Mouse (Mus musculus) left cerebral cortex, postnatal 4 days (tissue): ENCODE results near the gene Suds3. TPM values are rescaled to one million over a fixed set of nuclear protein-coding genes. Genes with fewer than 3 reads are reported as not detected.

Source experiments
- DNase-seq: peaks from one replicate; pipeline ENCODE4 v3.0.0-alpha.2; 2022
- intact Hi-C: fragments of 180-260 bp; cut with DNase I; formaldehyde crosslinking; loops from one replicate; pipeline ENCODE4 v1.15.1; 2025
- total RNA-seq, 2 experiments: library from RNA; stranded (reverse); gene quantifications; 2 replicates each; pipeline ENCODE4 v1.2.3; 2021

Gene Suds3
- 10 to 100 TPM; 81.4 to 81.6 TPM for total RNA-seq

DNA sequence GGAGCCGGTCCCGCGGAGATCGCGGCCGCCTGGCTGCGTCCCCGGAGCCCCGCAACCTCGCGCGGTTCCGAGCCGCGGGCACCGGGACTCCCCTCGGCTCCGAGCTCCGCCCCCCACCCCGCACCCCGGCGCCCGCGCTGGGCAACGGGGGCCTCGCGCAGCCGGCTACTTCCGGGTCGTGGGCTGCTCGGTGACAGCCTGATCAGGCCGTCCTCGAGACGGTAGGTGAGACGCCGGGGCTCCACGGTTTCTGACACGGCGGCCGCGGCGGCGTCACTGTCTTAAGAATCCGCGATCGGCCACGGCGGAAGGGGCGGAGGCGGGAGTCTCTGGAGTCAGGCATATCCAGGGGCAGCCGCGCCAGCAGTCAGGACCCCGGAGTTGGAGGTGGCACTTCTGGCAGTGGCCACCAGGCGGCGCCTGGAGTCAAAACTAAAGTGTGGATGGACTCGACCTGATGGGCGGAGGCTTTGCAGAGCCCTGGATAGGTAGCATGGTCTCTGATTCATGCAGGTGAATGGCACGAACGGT, at the start of gene Suds3:
Gene Suds3, minus strand, starts transcription at position 278 of the 531 bp plus-strand sequence.
- peak; percentile 95 for DNase-seq
- intact Hi-C loops, result loop anchor here (5.0 kb wide), 1 partner anchor 126 kb away; no protein-coding TSS in a partner anchor

GRCm38 (mm10) chr5:117164923-117165322, 49.0 kb upstream of the Suds3 start:
- intact Hi-C loops, result no loop called here
- no peak for DNase-seq

DNA sequence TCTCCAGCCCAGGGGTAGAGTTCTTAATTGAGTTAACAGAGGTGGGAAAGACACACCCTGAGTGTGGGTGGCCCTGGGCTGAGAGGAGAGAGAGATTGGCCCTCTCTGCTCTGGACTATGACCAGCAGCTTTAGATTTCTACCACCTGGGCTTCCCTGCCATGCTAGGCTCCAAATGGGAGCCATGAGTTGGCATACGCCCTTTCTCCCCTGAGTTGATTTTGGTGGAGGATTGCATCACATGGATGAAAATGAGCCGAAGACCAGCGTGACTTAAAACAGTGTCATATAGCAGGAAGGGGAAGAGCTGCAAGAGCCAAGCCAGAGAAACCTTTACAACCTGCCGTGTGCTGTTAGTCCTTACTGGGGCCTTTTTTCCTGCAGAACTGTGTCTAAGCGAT, 48.6 kb upstream of the Suds3 start:
- no peak for DNase-seq
- intact Hi-C loops, result no loop called here

- intact Hi-C loops, result no loop called here
These were observed 47.9 kb upstream of the Suds3 start for GRCm38 (mm10) chr5:117163790-117164189.

DNA sequence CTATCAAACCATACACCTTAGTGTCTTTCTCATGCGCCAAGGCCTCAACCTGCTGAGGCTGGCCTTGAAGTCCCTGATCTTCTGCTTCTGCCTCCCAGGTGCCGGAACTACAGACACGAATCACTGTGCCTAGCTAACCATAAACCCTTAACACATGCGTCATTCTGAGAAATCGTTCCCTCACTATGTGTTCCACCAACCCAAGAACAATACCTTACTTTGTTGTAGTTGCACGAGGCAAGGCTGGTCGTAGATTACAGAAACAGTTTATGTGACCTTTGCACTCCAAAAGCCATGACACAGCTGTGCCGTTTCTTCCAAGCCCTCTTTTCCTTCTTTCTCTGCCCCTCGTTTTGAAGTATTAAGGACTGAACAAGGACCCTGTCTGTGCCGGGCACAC, 44.6 kb upstream of the Suds3 start:
- intact Hi-C loops, result no loop called here
- DNase-seq, result no peak

More at GRCm38 (mm10) chr5:117163790-117164189, 47.9 kb upstream of the Suds3 start:
- DNase-seq, result peak; percentile 33

DNA sequence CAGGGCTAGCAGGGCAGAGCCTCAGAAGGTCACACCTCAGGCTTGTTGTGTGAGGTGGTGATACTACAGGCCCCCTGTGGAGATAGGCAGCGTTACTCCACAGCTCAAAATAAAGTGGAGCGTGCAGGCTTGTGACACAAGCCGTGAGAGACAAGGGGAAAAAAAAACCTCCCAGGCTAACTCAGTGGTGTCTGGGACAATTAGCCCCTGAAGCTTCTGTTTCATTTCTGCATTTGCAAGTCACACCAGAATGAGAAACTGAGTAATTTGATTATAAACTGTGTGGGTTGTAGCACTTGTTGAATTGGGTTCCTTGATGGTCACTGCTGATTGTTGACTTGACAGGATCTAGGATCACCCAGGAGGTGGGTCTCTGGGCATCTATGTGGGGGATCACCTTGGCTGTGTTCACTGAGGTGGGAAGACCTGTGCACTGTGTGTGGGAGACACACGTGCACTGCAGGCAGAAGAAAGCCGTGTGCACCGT, 43.9 kb upstream of the Suds3 start:
- no peak for DNase-seq
- intact Hi-C loops, result no loop called here

DNA sequence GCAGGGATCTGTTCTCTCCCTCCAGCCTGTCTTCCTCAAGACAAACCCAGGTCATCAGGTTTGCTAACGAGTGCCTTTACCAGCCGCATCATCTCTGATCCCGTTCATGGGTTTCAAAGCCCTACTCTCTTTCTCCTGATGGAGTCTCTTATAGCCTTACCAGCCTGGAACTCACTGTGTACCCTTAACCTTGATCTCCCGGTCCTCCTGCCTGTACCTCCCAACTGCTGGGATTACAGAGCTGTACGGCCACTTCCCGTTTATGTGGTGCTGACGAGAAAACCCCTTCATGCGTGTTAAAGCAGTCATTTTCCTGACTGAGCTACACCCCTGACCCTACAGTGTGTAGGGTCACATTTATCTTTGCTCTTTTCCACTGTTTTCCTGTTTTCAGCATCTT, 43.4 kb upstream of the Suds3 start:
- DNase-seq, result no peak
- intact Hi-C loops, result no loop called here

DNA sequence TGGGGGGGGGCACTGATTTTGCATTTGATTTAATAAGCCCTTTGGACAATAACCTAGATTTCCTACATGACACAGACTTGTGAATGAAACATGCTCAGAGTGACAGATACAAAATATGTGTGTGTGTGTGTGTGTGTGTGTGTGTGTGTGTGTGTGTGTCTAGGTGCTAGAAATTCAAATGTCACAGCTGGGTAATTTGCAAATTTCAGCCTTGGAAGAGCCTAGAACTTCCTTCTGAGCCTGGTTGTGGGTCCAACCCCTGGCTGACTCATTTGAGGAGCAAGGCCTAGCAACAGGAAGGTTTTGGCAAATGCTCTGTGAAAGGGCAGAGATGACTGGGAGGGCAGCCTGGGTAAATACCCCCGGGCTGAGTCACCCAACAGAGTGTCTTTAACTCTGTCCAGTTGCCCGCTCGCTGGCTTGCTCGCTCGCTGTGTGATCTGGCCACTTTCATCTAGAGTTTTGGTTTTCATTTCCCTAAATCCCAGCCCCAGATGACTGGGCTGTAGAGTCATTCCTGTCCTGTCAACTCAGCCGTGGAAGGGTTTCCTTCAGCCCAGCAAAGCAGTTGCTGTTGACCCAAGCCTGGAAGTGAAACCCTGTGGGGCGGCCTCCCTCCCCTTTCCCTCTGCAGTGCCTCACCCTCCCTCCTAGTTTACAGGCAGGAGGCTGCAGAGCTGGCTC, 42.6 kb upstream of the Suds3 start:
- intact Hi-C loops, result no loop called here
- no peak for DNase-seq

DNA sequence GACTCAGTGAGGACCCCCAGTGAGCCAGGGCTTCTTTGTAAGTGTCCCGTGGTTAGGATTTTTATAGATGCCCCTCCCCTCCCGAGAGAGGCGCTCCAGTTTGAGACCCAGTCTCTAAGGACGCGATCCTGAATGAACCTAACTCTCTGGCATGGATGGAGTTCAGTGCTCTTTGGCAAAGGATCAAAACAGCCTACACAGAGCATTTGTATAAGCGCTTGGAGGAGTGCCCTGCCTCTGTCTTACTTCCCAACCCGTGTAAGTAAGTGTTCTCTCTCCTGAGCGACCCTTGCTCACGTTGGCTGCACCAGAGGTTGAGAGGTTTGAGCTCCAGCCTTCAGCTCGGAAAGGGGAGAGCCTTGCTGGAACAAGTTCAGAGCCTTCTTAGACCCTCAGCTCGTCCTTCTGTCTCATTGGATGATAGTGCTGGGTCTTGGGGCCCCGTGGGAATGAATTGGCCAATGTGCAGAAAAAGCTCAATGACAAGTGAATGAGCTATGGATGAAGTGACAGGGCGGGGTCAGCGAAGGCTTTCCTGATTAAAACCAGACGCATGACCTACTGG, 37.7 kb upstream of the Suds3 start:
- intact Hi-C loops, result no loop called here
- peak; percentile 4 for DNase-seq

DNA sequence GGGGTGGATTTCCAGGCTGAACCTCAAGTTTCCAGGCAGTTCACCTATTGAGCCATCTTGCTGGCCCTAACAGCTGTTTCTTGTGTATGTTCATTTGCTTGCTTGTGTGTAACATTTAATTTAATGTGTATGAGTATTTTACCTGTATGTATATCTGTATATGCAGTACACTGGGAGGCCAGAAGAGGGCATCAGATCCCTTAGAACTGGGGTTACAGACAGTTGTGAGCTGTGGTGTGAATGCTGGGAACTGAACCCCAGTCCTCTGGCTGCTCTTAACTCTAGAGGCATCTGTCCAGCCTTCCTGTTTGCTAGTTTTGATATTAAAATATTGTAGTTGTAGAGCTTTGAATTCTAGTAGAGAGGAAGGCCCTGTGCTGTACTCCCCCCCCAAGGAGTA, 37.0 kb upstream of the Suds3 start:
- no peak for DNase-seq
- intact Hi-C loops, result no loop called here

- DNase-seq, result no peak
- intact Hi-C loops, result no loop called here
These were observed 34.2 kb upstream of the Suds3 start for GRCm38 (mm10) chr5:117150068-117150467.

DNA sequence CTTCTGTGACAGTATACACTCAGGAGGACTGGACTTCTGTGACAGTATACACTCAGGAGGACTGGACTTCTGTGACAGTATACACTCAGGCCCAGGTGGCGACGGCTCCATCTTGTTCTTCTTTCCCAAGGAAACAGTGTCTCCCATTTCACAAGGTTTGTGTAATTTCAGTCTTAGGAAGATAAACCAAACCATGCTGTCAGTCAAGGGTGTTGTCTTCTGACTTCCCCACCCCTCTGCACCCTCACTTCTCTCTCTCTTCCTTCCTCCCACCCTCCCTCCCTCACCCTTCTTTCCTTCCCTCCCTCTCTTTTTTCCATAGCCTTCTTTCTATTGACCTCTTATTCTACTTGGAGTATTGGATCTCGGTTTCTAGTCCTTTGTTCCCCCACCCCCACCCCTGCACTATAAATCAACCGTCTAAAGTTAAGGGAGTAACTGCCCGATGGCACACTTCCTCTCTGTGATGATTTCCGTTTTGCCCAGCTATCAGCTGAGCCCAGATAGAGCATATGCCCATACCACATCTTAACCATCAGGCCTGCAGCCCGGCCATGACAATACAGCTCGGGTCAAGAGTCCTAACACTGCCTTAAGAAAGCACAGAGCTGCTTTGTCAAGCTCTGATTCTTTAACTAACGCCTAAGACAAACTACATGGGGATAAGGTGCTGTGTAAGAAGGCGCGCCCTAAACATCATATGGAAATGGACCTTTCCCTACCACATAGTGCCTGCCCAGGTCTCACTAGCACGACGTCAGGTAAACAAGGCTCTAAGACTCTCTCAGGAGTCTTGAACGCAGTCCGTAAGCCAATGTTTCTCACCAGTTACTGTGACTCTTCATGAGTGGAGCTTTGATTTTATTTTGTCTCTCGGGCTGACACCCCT, 33.4 kb upstream of the Suds3 start:
- no peak for DNase-seq
- intact Hi-C loops, result no loop called here

GRCm38 (mm10) chr5:117147187-117148095, 31.5 kb upstream of the Suds3 start:
- no peak for DNase-seq
- intact Hi-C loops, result no loop called here

DNA sequence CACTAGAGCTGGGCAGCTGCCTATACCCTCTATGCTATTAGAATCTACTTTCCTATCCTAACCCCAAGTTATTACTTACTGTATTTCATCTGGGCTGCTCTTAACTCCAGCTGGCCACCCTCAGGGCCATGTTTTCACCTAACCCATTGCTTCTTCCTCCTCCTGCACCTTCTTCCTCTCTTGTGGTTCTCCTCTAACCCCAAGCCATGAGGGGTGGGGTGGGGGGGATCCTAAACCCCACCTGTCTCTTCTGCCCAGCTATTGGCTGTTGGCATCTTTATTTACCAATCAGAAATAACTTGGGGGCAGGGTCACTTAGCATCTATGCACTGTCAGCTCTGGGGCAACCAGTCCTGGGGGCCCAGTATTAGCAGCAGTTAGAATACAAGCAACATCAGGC, 30.3 kb upstream of the Suds3 start:
- intact Hi-C loops, result no loop called here
- no peak for DNase-seq

DNA sequence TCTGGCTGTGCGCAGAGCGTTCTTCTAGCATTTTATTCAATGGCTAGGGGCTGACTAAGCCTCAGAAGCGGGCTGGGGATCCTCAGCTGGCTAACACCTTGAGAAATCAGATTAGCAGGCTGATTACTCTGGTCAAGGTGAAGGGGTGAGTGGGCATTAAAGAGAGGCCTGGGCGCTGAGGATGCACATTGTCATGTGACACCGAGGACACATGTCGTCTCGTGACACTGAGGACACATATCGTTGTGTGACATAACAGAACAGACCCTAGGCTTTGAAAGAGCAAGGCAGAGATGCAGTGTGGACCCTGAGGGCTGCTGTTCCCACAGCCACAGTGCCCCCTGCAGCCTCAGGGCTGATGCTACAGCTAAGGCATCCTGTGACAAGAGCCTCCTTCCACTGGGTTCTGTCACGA, 27.8 kb upstream of the Suds3 start:
- intact Hi-C loops, result no loop called here
- DNase-seq, result peak; percentile 40

DNA sequence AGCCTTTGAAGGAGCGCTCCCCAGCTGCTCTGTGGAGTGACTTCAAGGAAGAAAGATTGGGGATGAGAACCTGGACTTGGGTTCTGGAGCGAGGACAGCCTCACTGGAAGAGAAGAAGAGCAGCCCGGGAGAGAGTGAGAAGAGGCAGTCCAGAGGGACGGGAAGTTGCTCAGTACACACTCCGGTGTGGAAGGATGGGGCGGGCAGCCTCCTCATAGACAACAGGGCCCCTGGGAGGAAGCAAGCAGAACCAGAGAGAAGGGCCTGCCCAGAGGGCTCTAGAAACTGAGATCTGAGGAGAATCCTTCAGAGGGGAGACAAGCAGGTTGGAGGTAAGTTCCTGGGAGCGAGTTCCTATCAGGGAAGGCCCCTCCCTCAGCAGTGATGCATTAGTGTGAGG, 24.5 kb upstream of the Suds3 start:
- DNase-seq, result no peak
- intact Hi-C loops, result no loop called here

DNA sequence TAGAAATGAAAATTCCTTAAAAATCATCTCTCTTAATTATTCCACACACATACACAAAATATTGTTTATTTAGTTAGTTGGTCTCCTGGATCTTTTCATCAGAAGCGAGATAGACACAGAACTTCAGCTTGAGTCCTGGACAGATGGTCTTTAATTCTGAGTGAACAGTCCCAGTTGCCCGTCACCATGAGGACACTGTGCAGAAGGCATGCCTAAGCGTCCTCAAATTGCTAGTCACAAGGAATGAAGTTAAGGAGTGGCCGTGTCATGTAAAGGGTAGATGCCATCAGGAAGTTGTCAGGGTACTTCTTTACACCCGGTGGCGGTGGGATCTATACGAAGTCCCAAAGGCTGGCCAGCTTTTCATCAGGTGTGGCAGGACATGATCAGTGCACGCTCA, 23.9 kb upstream of the Suds3 start:
- no peak for DNase-seq
- intact Hi-C loops, result no loop called here

DNA sequence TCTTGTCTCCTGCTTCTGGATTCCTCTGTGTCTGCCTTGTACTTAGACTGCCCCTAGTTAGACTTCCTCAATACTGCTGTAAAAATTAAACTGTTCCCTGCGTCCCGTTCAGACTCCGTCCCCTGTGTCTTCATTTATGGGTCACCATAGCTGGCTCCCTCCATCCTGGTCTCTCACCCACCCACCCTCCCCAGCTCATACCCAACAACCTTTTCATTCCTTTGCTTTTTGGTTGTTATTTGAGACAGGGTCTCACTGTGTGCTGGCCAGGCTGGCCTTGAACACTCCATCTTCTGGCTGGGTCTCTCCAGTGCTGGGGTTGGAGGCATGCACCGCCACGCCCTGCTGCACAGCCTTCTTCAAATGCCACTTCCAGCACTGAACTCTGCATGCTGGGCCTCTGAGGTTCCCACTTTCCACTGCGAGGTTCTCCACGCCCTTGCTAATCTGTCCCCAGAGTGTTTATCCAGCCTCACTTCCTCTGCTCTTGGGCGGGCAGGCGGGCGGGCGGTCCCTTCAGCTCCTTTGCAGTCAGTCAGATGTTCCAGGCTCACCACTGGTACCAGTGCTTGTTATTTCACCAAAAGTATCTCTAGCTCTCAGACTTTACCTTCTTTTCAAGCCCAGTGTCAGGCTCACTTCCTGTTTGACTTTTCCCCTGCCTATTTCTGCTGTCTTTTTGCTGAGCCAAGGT, 22.5 kb upstream of the Suds3 start:
- intact Hi-C loops, result no loop called here
- DNase-seq, result no peak

DNA sequence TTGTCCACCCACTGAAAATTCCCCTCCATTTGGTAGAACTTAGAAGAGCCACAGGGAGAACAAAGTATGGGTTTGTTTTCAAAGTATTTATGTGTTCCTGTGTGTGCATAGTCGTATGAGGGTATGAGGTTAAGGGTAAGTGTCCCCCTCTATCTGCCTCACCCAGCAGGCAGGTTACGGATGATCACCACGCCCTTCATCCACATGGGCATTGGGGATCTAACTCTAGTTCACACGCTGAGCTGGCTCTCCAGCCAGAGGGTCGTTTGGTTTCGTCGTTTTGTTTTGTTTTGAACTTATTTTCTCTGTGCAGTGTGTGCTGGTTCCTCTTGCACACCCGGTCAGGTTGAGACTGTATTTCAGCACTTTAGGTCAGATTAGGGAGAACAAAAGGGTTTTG, 21.7 kb upstream of the Suds3 start:
- intact Hi-C loops, result no loop called here
- no peak for DNase-seq

- intact Hi-C loops, result no loop called here
- DNase-seq, result peak; percentile 23
These were observed 21.1 kb upstream of the Suds3 start for GRCm38 (mm10) chr5:117137011-117137410.
